42 mouse cellular contexts compared by ENCODE assay signal in the genomic region with DNA sequence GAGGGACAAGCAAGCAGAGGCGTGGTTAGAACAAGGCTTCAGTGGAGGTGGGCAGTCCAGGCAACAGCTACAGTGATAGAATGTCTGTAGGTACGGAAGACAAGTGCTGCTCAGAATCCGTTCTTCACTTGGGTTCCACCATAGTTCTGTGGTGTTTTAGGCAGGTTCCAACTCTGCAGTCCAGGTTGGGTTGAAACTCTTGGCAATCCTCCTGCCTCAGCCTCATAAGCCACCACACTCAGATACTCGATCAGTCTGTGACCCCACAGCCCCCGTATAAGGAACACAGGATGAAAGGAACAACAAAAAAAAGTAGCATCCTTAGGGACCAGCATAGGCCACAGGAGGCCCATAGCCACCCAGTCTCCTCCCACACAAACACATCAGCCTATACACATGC. TPM values are rescaled to one million over a fixed set of nuclear protein-coding genes. Genes with fewer than 3 reads are reported as not detected.
"Had no signal": no experiment of that assay in that cellular context is flagged by ENCODE, and none has a peak within 500 bp of the region (broad histone marks: within the 10 kb centered on the region; RNA-seq: fewer than 3 reads in every experiment).

No protein-coding gene starts in this region.

- H3K27ac ChIP-seq: heart, embryonic 10.5 days; hindbrain, embryonic 13.5 days; hindbrain, embryonic 15.5 days; hindbrain, postnatal 0 days; kidney, embryonic 15.5 days; kidney, postnatal 0 days; limb, embryonic 13.5 days; limb, embryonic 15.5 days; liver, embryonic 12.5 days had no signal

- H3K27me3 ChIP-seq: heart, embryonic 12.5 days; hindbrain, embryonic 13.5 days; hindbrain, embryonic 15.5 days; kidney, embryonic 15.5 days; limb, embryonic 13.5 days; limb, embryonic 15.5 days; liver, embryonic 12.5 days had no signal

- DNase-seq: gastrocnemius, postnatal 14 days; gastrocnemius, postnatal 36 days; heart, adult 18-20 months; heart, postnatal 10 days; kidney, adult 11 months; kidney, adult 2 months; kidney, adult 9 months; kidney, postnatal 14 days; kidney, postnatal 36 days; layer of hippocampus, adult 9-11 months; layer of hippocampus, postnatal 36 days; left cerebral cortex, postnatal 4 days had no signal

- H3K4me3 ChIP-seq: heart, embryonic 10.5 days; heart, embryonic 12.5 days; hindbrain, embryonic 13.5 days; hindbrain, embryonic 15.5 days; kidney, embryonic 15.5 days; limb, embryonic 13.5 days; limb, embryonic 15.5 days; liver, embryonic 12.5 days had no signal

RNA-seq across cellular contexts. Expression of a gene that starts 11.5 kb away (rescaled TPM):
- total RNA-seq: gastrocnemius, adult 18-20 months; heart, postnatal 10 days; heart, postnatal 25 days; hematopoietic stem cell, adult 5-6 weeks; liver, adult 2 months had no signal
- polyA plus RNA-seq: heart, embryonic 12.5 days had no signal

RNA-seq across cellular contexts. Expression of a gene that starts 11.5 kb away (rescaled TPM):
- total RNA-seq: gastrocnemius, adult 8-10 months; gastrocnemius, postnatal 14 days; gastrocnemius, postnatal 36 days; heart, adult 18-20 months; heart, adult 8-10 months; heart, postnatal 25 days; hematopoietic stem cell, adult 5-6 weeks; hindbrain, postnatal 0 days; layer of hippocampus, adult 18-20 months; layer of hippocampus, adult 8-10 months; layer of hippocampus, postnatal 14 days; layer of hippocampus, postnatal 36 days; left cerebral cortex, adult 18-20 months; left cerebral cortex, adult 8-10 months; left cerebral cortex, postnatal 10 days; left cerebral cortex, postnatal 25 days; left cerebral cortex, postnatal 4 days had no signal
- polyA plus RNA-seq: heart, embryonic 10.5 days; heart, embryonic 14.5 days; heart, embryonic 16.5 days; hindbrain, embryonic 11.5 days; intestine, embryonic 14.5 days; intestine, embryonic 16.5 days; kidney, adult 2 months; kidney, embryonic 15.5 days; large intestine, adult 2 months; limb, embryonic 11.5 days; liver, adult 2 months; liver, embryonic 12.5 days had no signal
